Mouse (Mus musculus) neural tube, embryonic 11.5 days (tissue): ENCODE results near the gene Nfe2. TPM values are rescaled to one million over a fixed set of nuclear protein-coding genes. Genes with fewer than 3 reads are reported as not detected.

Source experiments
- ATAC-seq: fragments of 200-750 bp; cut with Nextera tagmentation; 2 replicates; pipeline ENCODE4 v1.8.0; 2017; ENCODE audit warnings: moderate number of reproducible peaks, mild to moderate bottlenecking, moderate TSS enrichment, moderate library complexity; ENCODE audit not compliant: insufficient read depth, low FRiP score, low TSS enrichment
- DNase-seq: peaks from one replicate; pipeline ENCODE4 v3.0.0-alpha.2; 2015; ENCODE audit warnings: low spot score
- H3K27ac ChIP-seq: fragments of 300-500 bp; sonication (generic); 2 replicates; pipeline ENCODE4 v1.5.1; 2014; ENCODE audit warnings: low read depth, mild to moderate bottlenecking, low read length
- H3K27me3 ChIP-seq: fragments of 300-500 bp; sonication (generic); 2 replicates; pipeline ENCODE4 v1.6.1; 2014; ENCODE audit warnings: mild to moderate bottlenecking, low read length, mixed read lengths; ENCODE audit not compliant: control insufficient read depth, insufficient read depth
- H3K36me3 ChIP-seq: fragments of 300-500 bp; sonication (generic); 2 replicates; pipeline ENCODE4 v1.6.1; 2014; ENCODE audit warnings: mild to moderate bottlenecking, low read length, moderate library complexity, mixed read lengths; ENCODE audit not compliant: control insufficient read depth, insufficient read depth
- H3K4me1 ChIP-seq: fragments of 300-500 bp; sonication (generic); 2 replicates; pipeline ENCODE4 v1.6.1; 2014; ENCODE audit warnings: low read length, mixed read lengths; ENCODE audit not compliant: control insufficient read depth, insufficient read depth
- H3K4me2 ChIP-seq: fragments of 300-500 bp; sonication (generic); 2 replicates; pipeline ENCODE4 v1.6.1; 2014; ENCODE audit warnings: low read depth, mild to moderate bottlenecking, moderate library complexity
- H3K4me3 ChIP-seq: fragments of 300-500 bp; sonication (generic); 2 replicates; pipeline ENCODE4 v1.5.1; 2014; ENCODE audit warnings: low read depth, low read length
- H3K9ac ChIP-seq: fragments of 300-500 bp; sonication (generic); 2 replicates; pipeline ENCODE4 v1.6.1; 2014; ENCODE audit warnings: mild to moderate bottlenecking, low read length
- H3K9me3 ChIP-seq: fragments of 300-500 bp; sonication (generic); 2 replicates; pipeline ENCODE4 v1.6.1; 2016; ENCODE audit warnings: low read length; ENCODE audit not compliant: control insufficient read depth
- WGBS: fragments of 180-500 bp; shearing (Covaris S2); extraction: QIAGEN DNeasy Blood & Tissue Kit; methylation state at CpG from one replicate; pipeline ENCODE4 v1.1.7; 2014; 5-methylcytosine and 5-hydroxymethylcytosine counted together
- polyA plus RNA-seq: library from polyadenylated mRNA; unstranded; fragments of >200 nt; fragmentation: Nextera tagmentation; extraction: Ambion mirVana; gene quantifications from 2 replicates; pipeline ENCODE4 v1.2.1, GENCODE M21; 2014

The Nfe2 gene
- polyA plus RNA-seq, 1 experiment from 2014 or later, result 6.5 TPM

GRCm38 (mm10) chr15:103301547-103302340 is 43.5 kb upstream of the Nfe2 start:
- DNase-seq (peak; percentile 54), ATAC-seq (no peak)
- Histone ChIP-seq H3K9ac (peak overlapping the region; percentile 55), H3K36me3 (no peaks in the 10 kb centered on the region; the same call in 1 of the 2 replicates), H3K27ac (peak overlapping the region; percentile 99), H3K4me3 (no peak overlapping the region), H3K27me3 (no peaks in the 10 kb centered on the region), H3K4me2 (peak overlapping the region; percentile 42), H3K4me1 (peaks cover 87% of the 10 kb centered on the region), H3K9me3 (no peaks in the 10 kb centered on the region)
- WGBS, result 10% methylated on average over 5 of the region's 5 CpGs

- no peak for ATAC-seq
- H3K9me3 ChIP-seq, result no peaks in the 10 kb centered on the region
- H3K4me3 ChIP-seq, result no peak overlapping the region
- no peaks in the 10 kb centered on the region; the same call in 1 of the 2 replicates for H3K36me3 ChIP-seq
- 5% methylated on average over 2 of the region's 2 CpGs for WGBS
- peak overlapping the region; percentile 27 for H3K4me2 ChIP-seq
- peaks cover 87% of the 10 kb centered on the region for H3K4me1 ChIP-seq
- H3K27ac ChIP-seq, result peak overlapping the region; percentile 99
- no peaks in the 10 kb centered on the region for H3K27me3 ChIP-seq
- H3K9ac ChIP-seq, result peak overlapping the region; percentile 35
- DNase-seq, result peak; percentile 76
Measured at GRCm38 (mm10) chr15:103301046-103301445, 42.8 kb upstream of the Nfe2 start.

GRCm38 (mm10) chr15:103300560-103300959 is 42.4 kb upstream of the Nfe2 start:
- H3K27me3 ChIP-seq, result no peaks in the 10 kb centered on the region
- 9% methylated on average over 2 of the region's 2 CpGs for WGBS
- H3K4me1 ChIP-seq, result peaks cover 87% of the 10 kb centered on the region
- H3K27ac ChIP-seq, result peak overlapping the region; percentile 99
- ATAC-seq, result peak; percentile 7
- DNase-seq, result peak; percentile 74
- 0 out of 2 replicates have a peak overlapping the region, but pooled peaks have one; percentile 0 for H3K4me3 ChIP-seq
- H3K9me3 ChIP-seq, result no peaks in the 10 kb centered on the region
- H3K4me2 ChIP-seq, result peak overlapping the region; percentile 27
- peak overlapping the region; percentile 35 for H3K9ac ChIP-seq
- H3K36me3 ChIP-seq, result no peaks in the 10 kb centered on the region; the same call in 1 of the 2 replicates

- ATAC-seq (peak; percentile 56), DNase-seq (peak; percentile 88)
- Histone ChIP-seq H3K9me3 (no peaks in the 10 kb centered on the region), H3K36me3 (no peaks in the 10 kb centered on the region; the same call in 1 of the 2 replicates), H3K4me3 (peak overlapping the region; percentile 10; the same call in 1 of the 2 replicates), H3K27ac (peak overlapping the region; percentile 99), H3K27me3 (no peaks in the 10 kb centered on the region), H3K9ac (peak overlapping the region; percentile 56), H3K4me1 (peaks cover 92% of the 10 kb centered on the region), H3K4me2 (peak overlapping the region; percentile 27)
- WGBS, result 3% methylated on average over 18 of the region's 18 CpGs
Measured at GRCm38 (mm10) chr15:103300067-103300471, 41.9 kb upstream of the Nfe2 start.

- H3K9ac ChIP-seq, result peak overlapping the region; percentile 56
- 18% methylated on average over 8 of the region's 8 CpGs for WGBS
- peak overlapping the region; percentile 99 for H3K27ac ChIP-seq
- peak overlapping the region; percentile 10; the same call in 1 of the 2 replicates for H3K4me3 ChIP-seq
- H3K4me2 ChIP-seq, result peak overlapping the region; percentile 27
- no peaks in the 10 kb centered on the region for H3K27me3 ChIP-seq
- ATAC-seq (no peak), DNase-seq (no peak)
- no peaks in the 10 kb centered on the region for H3K9me3 ChIP-seq
- H3K36me3 ChIP-seq, result no peaks in the 10 kb centered on the region; the same call in 1 of the 2 replicates
- peaks cover 94% of the 10 kb centered on the region for H3K4me1 ChIP-seq
Measured at GRCm38 (mm10) chr15:103299644-103300043, 41.4 kb upstream of the Nfe2 start.

- Histone ChIP-seq H3K27ac (peak overlapping the region; percentile 99), H3K9ac (peak overlapping the region; percentile 56), H3K4me1 (peaks cover 91% of the 10 kb centered on the region)
Measured at GRCm38 (mm10) chr15:103298861-103299616, 40.8 kb upstream of the Nfe2 start.

GRCm38 (mm10) chr15:103298026-103298425 is 39.8 kb upstream of the Nfe2 start:
- 32% methylated on average over 3 of the region's 3 CpGs for WGBS
- Histone ChIP-seq H3K27me3 (no peaks in the 10 kb centered on the region), H3K4me3 (no peak overlapping the region), H3K9ac (peak overlapping the region; percentile 8), H3K4me2 (no peak overlapping the region; the same call in 1 of the 2 replicates), H3K27ac (peak overlapping the region; percentile 99), H3K9me3 (no peaks in the 10 kb centered on the region), H3K36me3 (peaks cover 2% of the 10 kb centered on the region; the same call in 1 of the 2 replicates), H3K4me1 (peaks cover 82% of the 10 kb centered on the region)
- ATAC-seq, result no peak
- DNase-seq, result no peak

More at GRCm38 (mm10) chr15:103298861-103299616, 40.8 kb upstream of the Nfe2 start:
- peak overlapping the region; percentile 27 for H3K4me2 ChIP-seq
- no peaks in the 10 kb centered on the region for H3K27me3 ChIP-seq
- H3K9me3 ChIP-seq, result no peaks in the 10 kb centered on the region
- DNase-seq (no peak), ATAC-seq (no peak)
- no peaks in the 10 kb centered on the region; the same call in 1 of the 2 replicates for H3K36me3 ChIP-seq
- H3K4me3 ChIP-seq, result peak overlapping the region; percentile 10; the same call in 1 of the 2 replicates
- WGBS, result 60% methylated on average over 5 of the region's 5 CpGs

- Histone ChIP-seq H3K27me3 (no peaks in the 10 kb centered on the region), H3K9ac (no peak overlapping the region), H3K27ac (peak overlapping the region; percentile 99), H3K36me3 (peaks cover 6% of the 10 kb centered on the region), H3K4me2 (no peak overlapping the region), H3K4me1 (peaks cover 74% of the 10 kb centered on the region), H3K4me3 (no peak overlapping the region), H3K9me3 (no peaks in the 10 kb centered on the region)
- ATAC-seq (no peak), DNase-seq (peak; percentile 31)
- 39% methylated on average over 6 of the region's 6 CpGs for WGBS
Measured at GRCm38 (mm10) chr15:103297313-103297712, 39.1 kb upstream of the Nfe2 start.
